Mouse (Mus musculus) heart, postnatal 0 days (tissue): ENCODE data around the gene Vps16. TPM values are rescaled to one million over a fixed set of nuclear protein-coding genes. Genes with fewer than 3 reads are reported as not detected.
A peak's percentile ranks its signal among the peaks of the same experiment; 100 is the strongest.

Experiments
- ATAC-seq: fragments of 200-750 bp; cut with Nextera tagmentation; 2 replicates; pipeline ENCODE4 v1.8.0; 2017; ENCODE audit warnings: low read depth, moderate number of reproducible peaks, moderate library complexity; ENCODE audit not compliant: insufficient read depth
- DNase-seq: peaks from one replicate; pipeline ENCODE4 v3.0.0-alpha.2; 2016; ENCODE audit warnings: low spot score
- H3K27ac ChIP-seq: fragments of 300-500 bp; sonication (generic); 2 replicates; pipeline ENCODE4 v1.5.1; 2014; ENCODE audit warnings: low read depth, mild to moderate bottlenecking
- H3K27me3 ChIP-seq: fragments of 300-500 bp; sonication (generic); 2 replicates; pipeline ENCODE4 v1.6.1; 2014; ENCODE audit warnings: low read length, mixed read lengths; ENCODE audit not compliant: control insufficient read depth, insufficient read depth
- H3K36me3 ChIP-seq: fragments of 300-500 bp; sonication (generic); replicated peaks from 2 replicates; pipeline ENCODE4 v1.6.1; 2014; ENCODE audit warnings: low read length, mixed read lengths; ENCODE audit not compliant: control insufficient read depth, insufficient read depth
- H3K4me1 ChIP-seq: fragments of 300-500 bp; sonication (generic); 2 replicates; pipeline ENCODE4 v1.6.1; 2014; ENCODE audit warnings: antibody characterized with exemption; ENCODE audit not compliant: control insufficient read depth, insufficient read depth
- H3K4me2 ChIP-seq: fragments of 300-500 bp; sonication (generic); 2 replicates; pipeline ENCODE4 v1.6.1; 2014; ENCODE audit warnings: low read depth, mild to moderate bottlenecking, low read length, moderate library complexity
- H3K4me3 ChIP-seq: fragments of 300-500 bp; sonication (generic); 2 replicates; pipeline ENCODE4 v1.5.1; 2014; ENCODE audit warnings: low read depth, low read length
- H3K9ac ChIP-seq: fragments of 300-500 bp; sonication (generic); replicated peaks from 2 replicates; pipeline ENCODE4 v1.6.1; 2014; ENCODE audit warnings: low read depth, low read length, mixed read lengths
- H3K9me3 ChIP-seq: fragments of 300-500 bp; sonication (generic); replicated peaks from 2 replicates; pipeline ENCODE4 v1.6.1; 2016; ENCODE audit warnings: low read length; ENCODE audit not compliant: control insufficient read depth
- CTCF ChIP-seq: IDR thresholded peaks from 2 replicates; pipeline ENCODE4 v1.5.1; 2016; ENCODE audit warnings: antibody characterized with exemption, control low read depth, low read depth
- EP300 ChIP-seq: IDR thresholded peaks from 2 replicates; pipeline ENCODE4 v1.6.1; 2016; ENCODE audit warnings: antibody characterized with exemption, low read depth
- WGBS: fragments of 180-500 bp; shearing (Covaris S2); extraction: QIAGEN DNeasy Blood & Tissue Kit; methylation state at CpG from one replicate; pipeline ENCODE4 v1.1.7; 2014; 5-methylcytosine and 5-hydroxymethylcytosine counted together
- polyA plus RNA-seq: library from polyadenylated mRNA; unstranded; fragments of >200 nt; fragmentation: Nextera tagmentation; extraction: Ambion mirVana; gene quantifications from 2 replicates; pipeline ENCODE4 v1.2.1, GENCODE M21; 2015
- total RNA-seq: library from RNA; depleted of rRNA; stranded (reverse); fragments of >200 nt; gene quantifications from 2 replicates; pipeline ENCODE4 v1.2.3, GENCODE M21; 2014; ENCODE audit warnings: low replicate concordance

The Vps16 gene
- total and polyA plus RNA-seq, 2 experiments from 2014 or later: 30.2 to 37.9 TPM

DNA sequence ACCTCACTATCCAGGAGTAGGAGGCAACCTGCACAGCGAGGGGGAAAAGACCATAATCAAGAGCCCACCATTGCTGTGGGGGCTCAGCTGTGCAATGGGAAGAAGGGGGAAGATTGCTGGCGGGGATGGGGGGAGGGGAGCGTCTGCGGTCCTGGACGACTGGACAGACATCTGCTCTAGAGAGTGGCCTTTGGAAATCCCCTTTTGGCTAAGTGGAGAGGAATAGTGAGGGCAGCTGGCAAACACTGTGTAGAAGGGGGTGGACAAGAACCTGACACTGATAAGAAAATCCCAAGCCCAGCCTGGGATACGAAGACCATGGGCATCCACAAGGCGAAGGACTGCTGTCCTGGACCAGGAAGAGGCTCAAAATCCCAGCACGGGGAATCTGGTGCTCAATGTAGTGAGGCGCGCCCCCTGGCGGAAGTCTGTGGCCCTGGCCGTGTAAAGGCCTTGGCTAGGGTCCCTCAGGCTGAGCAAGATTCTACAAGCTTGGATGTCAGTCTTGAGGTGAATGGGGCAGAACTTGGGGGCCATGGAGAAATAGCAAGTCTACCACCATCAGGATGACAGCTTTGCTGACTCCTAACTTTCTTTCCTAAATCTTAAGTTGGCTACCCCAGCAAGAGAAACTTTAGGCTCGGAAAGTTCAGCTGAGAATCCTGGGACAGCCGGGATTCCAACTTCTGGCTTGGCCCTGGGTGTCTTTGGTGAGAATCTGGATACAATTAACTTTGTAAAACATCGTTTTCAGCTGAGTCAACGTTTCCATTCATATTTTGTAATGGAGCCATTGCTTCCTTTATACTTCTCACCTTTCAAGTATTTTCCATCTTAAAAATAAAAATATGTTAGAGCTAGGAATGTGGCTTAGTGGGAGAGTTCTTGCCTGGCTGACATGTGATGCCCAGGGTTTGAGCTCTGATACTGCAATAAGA lies 12.3 kb upstream of the Vps16 start:
- Histone ChIP-seq H3K4me2 (no peak overlapping the region), H3K9me3 (no peaks in the 10 kb centered on the region), H3K4me1 (no peaks in the 10 kb centered on the region), H3K27ac (no peak overlapping the region), H3K27me3 (no peaks in the 10 kb centered on the region), H3K36me3 (no peaks in the 10 kb centered on the region), H3K9ac (no peak overlapping the region), H3K4me3 (no peak overlapping the region)
- ATAC-seq (peak; percentile 81; the same call in 1 of the 2 replicates), DNase-seq (peak; percentile 73)
- TF ChIP-seq CTCF (peak; percentile 90), EP300 (no peak)
- WGBS: 31% methylated on average over 16 of the region's 16 CpGs

DNA sequence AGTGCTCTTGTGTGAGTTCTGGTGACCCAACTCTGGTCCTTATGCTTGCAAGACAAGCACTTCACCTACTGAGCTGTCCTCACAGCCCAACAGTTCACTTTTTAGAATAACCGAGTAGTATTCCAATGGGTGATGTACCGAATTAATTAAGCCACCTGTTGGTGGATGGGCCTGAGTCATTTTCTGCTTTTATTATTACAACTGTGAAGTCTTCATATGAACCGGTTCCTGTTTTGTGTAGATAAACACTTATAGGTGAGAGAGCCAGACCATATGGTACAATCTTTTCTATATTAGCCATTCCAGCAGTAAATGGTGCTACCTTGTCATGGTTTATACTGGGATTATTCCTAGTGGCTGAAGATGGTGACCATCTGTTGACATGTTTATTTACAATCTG lies 11.4 kb upstream of the Vps16 start:
- no peak for ATAC-seq
- no peak overlapping the region for H3K9ac ChIP-seq
- no peak overlapping the region for H3K4me2 ChIP-seq
- no peaks in the 10 kb centered on the region for H3K9me3 ChIP-seq
- DNase-seq: no peak
- H3K4me1 ChIP-seq: no peaks in the 10 kb centered on the region
- H3K4me3 ChIP-seq: no peak overlapping the region
- TF ChIP-seq EP300 (no peak), CTCF (no peak)
- H3K27ac ChIP-seq: no peak overlapping the region
- no peaks in the 10 kb centered on the region for H3K36me3 ChIP-seq
- WGBS: 78% methylated on average over 3 of the region's 3 CpGs
- no peaks in the 10 kb centered on the region for H3K27me3 ChIP-seq

GRCm38 (mm10) chr2:130414094-130414856 lies 9.9 kb upstream of the Vps16 start:
- Histone ChIP-seq H3K27ac (no peak overlapping the region), H3K4me2 (no peak overlapping the region), H3K9me3 (no peaks in the 10 kb centered on the region), H3K36me3 (no peaks in the 10 kb centered on the region), H3K9ac (no peak overlapping the region), H3K27me3 (no peaks in the 10 kb centered on the region), H3K4me3 (no peak overlapping the region), H3K4me1 (no peaks in the 10 kb centered on the region)
- DNase-seq: no peak
- 70% methylated on average over 6 of the region's 6 CpGs for WGBS
- no peak for ATAC-seq
- no peak for TF ChIP-seq EP300
- TF ChIP-seq CTCF: peak; percentile 20; the same call in 1 of the 2 replicates

DNA sequence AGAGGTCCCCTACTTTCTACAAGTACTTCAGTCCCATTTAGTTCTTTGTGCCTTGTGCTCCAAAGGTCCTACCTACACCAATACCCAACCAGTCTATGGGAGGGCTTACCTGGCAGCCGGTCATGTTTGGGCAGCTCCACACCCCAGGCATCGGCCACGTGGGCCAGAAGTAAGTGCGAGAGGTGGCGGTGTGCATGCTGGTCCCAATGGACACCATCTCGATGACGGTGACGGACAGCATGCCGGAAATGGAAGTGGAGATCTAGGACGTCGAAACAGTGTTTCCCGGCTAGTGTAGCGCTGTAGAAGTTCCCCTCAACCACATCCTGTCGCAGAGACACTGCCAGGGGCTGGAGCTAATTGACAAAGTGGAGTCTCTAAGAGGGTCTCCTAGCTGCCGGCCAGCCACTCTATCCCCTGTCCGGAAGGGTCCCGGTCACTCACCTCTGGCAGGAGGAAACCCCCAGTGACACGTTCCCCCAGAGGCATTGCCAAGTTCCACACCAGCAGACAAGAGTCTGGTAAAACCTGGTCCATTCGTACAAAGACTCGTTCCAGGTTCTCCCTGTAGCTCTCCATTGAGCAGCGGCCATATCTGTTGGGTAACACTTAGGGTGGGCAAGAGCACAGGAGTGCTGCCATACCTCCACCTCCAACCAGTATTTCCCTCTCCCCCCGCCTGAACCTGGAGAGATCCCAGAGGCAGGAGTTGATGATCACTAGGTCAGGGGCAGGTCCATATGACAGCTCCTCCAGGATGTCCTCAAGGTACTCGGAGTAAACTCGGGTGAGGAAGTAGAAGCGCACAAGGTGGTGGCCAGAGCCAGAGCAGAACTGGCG lies 2.1 kb upstream of the Vps16 start:
- no peak overlapping the region for H3K4me2 ChIP-seq
- ATAC-seq (no peak), DNase-seq (no peak)
- no peak for TF ChIP-seq EP300
- no peak for TF ChIP-seq CTCF
- no peaks in the 10 kb centered on the region for H3K27me3 ChIP-seq
- 92% methylated on average over 26 of the region's 26 CpGs for WGBS
- H3K36me3 ChIP-seq: no peaks in the 10 kb centered on the region
- no peak overlapping the region for H3K4me3 ChIP-seq
- H3K9me3 ChIP-seq: no peaks in the 10 kb centered on the region
- no peak overlapping the region for H3K27ac ChIP-seq
- peaks cover 11% of the 10 kb centered on the region; the same call in 1 of the 2 replicates for H3K4me1 ChIP-seq
- no peak overlapping the region for H3K9ac ChIP-seq
